Mouse (Mus musculus) cerebellum, postnatal 36 days (tissue): ENCODE measurements at regions not wholly inside any gene's neighbourhood (a gene's known extent, or its start where the extent isn't known, plus 50 kb on each side); places are given as distances from the start of the nearest gene placed in this dataset.

Experiments
- DNase-seq, 2 experiments: peaks; one replicate each; pipeline ENCODE4 v3.0.0; 2021 to 2022; ENCODE audit warnings: mixed read lengths in 2 of 2

DNA sequence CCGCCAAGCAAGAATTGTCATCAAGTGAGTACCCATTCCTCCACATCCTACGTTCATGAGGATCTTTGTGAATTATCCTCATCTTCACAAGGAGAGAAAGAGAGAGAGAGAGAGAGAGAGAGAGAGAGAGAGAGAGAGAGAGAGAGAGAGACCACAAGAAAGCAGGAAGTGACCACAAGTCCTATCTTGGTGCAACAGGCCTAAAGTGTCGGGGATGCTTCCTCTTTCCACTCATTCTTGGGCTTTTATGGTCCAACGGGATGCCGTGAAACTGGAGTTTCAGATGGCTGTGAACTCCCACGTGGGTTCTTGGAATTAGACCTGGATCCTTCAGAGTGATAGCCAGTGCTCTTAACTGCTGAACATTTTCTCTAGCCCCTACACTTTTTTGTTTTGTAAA, 53.1 kb upstream of the Rai14 start:
- no peak for DNase-seq

DNA sequence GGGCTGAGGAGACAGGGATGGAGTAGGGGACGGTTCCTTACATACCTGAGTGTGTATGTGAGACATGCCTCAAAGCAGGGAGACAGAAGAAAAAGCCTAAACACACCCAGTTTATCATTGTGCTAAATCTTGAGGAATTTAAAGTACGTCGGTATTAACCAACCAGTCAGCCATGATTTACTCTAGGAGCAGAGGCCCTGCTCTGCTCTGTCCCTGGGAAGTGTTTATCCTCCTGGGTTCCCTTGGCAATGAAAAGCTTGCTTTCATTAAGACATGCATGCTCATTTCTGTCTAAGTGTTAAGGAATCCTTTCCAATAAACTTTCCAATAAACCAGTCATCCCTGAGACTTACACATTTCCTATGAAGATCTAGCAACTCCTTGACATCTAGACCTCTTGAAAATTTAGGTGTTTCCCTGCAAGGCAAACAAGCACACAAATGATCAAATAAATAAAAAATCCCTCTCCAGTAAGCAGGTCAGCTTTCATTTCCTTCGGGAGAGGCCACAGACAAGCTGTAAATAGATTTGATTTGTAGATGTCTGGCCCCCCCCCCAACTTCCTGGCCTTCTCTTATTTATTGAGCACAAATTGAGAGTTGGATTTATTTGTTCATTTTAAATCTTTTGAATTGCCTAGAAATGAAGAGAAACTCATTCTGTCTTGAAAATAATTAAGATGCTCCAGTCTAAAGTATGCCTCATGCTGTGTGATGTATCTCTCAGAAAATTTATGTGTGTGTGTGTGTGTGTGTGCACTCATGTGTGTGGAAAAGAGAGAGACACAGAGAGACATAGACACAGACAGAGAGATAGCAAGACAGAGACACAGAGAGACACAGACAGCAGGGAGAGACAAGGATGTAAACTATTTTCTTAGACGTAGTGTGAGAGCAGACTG, 56.2 kb upstream of the Rai14 start:
- DNase-seq = no peak

- no peak for DNase-seq
Observed at GRCm38 (mm10) chr15:10771311-10771690, 56.9 kb upstream of the Rai14 start.

- no peak for DNase-seq
Observed at GRCm38 (mm10) chr15:10779941-10780620, 65.7 kb upstream of the Rai14 start.

- no peak for DNase-seq
Observed at GRCm38 (mm10) chr15:10789371-10789770, 74.9 kb upstream of the Rai14 start.

GRCm38 (mm10) chr15:10790862-10791497, 76.6 kb upstream of the Rai14 start:
- no peak for DNase-seq

GRCm38 (mm10) chr15:10791516-10792112, 77.2 kb upstream of the Rai14 start:
- no peak for DNase-seq

- no peak for DNase-seq
Observed at GRCm38 (mm10) chr15:10792156-10792555, 77.7 kb upstream of the Rai14 start.

- no peak for DNase-seq
Observed at GRCm38 (mm10) chr15:10795126-10795792, 80.8 kb upstream of the Rai14 start.

DNA sequence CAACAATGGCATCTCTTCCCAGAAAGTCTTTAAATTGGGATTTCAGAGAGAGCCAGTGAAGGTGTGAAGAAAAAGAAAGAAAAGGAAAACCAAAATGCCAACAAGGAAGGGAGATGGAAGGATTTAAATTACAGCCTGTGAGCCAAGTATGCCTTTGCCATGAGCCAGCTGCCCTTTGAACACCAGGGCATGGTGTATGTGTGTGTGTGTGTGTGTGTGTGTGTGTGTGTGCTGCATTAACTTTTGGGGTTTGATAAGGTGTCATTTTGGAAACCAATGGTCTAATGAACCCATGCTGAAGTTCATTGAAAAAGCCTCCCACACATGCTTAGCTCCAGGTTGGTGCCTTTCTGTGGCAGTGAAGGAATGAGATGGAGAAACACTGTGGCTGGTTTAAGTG, 85.2 kb upstream of the Rai14 start:
- DNase-seq = no peak

DNA sequence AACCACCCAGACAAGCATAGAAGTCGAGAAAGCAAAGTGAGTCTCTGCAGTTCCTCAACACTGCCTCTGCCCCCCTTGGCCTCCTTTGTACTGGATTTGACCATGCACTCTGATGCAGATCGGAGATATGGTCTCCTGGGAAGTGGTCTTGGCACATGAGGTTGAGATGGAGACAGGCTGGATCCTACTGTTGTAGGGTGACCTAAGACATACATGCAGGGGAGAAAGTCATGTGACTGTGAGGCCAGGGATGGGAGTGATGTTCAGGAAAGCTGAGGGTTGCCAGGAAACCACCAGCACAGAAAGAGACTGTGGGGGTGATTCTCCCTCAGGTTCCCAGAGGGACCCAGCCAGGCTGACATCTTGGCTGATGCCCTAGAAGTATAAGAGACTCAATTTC, 99.8 kb upstream of the Rai14 start:
- DNase-seq = no peak

DNA sequence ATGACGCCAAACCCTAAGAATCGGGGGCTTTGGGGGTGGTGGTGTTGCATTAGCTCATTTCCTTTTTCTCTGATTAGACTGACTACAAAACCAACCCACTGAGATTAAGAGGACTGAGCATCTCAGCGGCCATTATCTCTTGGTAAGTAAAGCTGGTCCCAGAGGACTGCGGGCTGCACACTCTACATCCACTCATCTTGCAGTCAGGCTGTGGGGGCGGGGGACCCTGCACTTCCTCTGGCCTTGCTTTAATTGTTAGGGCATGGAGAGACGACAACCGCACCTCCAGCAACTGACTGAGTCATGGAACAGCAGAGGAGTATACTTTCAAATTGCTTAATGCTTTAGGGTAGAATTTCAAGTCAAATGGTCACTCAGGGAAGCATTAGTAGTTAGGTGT, 100.3 kb upstream of the Rai14 start:
- no peak for DNase-seq

- no peak for DNase-seq
Observed at GRCm38 (mm10) chr15:10816213-10816621, 101.8 kb upstream of the Rai14 start.

DNA sequence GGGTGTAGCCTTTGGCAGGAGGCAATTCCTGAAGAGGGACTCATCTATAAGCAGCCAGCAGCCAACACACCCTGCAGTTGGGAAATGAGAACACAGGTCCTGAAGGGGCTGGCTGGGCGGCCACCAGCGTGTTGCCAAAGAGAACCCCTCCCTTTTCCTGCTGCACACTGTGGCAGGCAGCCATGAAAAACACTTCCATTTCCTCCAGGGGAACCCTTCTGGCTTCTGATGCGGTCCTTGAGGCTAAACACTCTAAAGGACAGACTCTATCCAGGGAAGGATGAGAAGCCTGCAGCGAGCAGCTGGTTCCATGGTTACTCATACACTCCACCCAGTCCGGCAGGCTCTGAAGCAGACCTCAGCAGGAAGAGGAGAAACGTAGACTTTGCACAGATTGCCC, 103.8 kb upstream of the Rai14 start:
- peak in 1 of 2 experiments; percentile 2 for DNase-seq

DNA sequence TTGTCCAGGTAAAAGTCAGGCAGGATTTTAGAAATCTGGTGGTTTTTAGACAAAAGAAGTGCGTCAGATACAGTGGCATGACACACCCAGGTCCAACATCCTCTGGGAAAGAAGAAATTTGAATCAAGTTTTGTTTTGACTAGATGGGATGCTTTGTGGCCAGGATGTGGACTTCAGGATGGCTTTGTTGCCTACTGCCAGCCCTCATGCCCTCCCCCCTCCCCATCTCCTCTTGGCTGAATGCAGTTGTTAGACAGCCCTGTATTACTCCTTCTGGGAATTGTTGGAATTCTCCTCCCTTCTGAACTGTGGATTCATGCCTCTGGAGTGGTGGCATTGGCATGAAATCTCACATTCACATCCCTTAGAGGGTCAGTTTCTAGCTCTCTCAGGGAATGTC, 104.3 kb upstream of the Rai14 start:
- no peak for DNase-seq

GRCm38 (mm10) chr15:10823933-10824332, 109.5 kb upstream of the Rai14 start:
- no peak for DNase-seq

- DNase-seq = no peak
Observed at GRCm38 (mm10) chr15:10829588-10829987, 115.2 kb upstream of the Rai14 start.

- DNase-seq = no peak
Observed at GRCm38 (mm10) chr15:10830478-10830877, 116.1 kb upstream of the Rai14 start.

GRCm38 (mm10) chr15:10831106-10831505, 116.7 kb upstream of the Rai14 start:
- no peak for DNase-seq

- DNase-seq = no peak
Observed at GRCm38 (mm10) chr15:10832331-10832730, 117.9 kb upstream of the Rai14 start.

GRCm38 (mm10) chr15:10833866-10834571, 118.1 kb upstream of the C1qtnf3 start:
- DNase-seq = no peak
